Mouse (Mus musculus) heart, adult 9 months (tissue): ENCODE results near the gene Gm5728.
"Not testable (repeated sequence)": the region's sequence is repeated elsewhere in the genome, so short reads cannot be mapped to it uniquely, and the experiment has no call there.

Experiments
- DNase-seq, 2 experiments: peaks; one replicate each; pipeline ENCODE4 v3.0.0; 2022; ENCODE audit warnings: low spot score in 2 of 2

Gene Gm5728

DNA sequence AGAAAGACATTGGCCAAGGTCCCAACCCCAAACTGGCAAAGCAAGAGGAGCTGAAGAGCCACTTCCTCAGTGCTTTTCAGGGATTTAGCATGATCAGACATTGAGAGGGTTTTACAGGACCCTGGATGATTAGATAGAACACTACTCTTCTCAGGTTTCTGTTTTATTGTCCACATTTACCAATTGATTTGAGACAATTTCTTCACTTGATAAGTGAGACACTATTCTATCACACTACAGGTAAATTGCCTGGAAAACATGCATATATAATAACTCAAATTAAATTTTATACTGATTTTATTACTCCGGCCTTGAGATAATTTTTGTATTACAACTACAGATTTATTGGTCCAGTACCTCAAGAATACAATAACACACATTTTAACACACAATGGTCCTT is at the start of gene Gm5728:
Gm5728 (minus strand) TSS at position 101 of the 400 bp plus-strand sequence.
- not testable (repeated sequence) for DNase-seq

DNA sequence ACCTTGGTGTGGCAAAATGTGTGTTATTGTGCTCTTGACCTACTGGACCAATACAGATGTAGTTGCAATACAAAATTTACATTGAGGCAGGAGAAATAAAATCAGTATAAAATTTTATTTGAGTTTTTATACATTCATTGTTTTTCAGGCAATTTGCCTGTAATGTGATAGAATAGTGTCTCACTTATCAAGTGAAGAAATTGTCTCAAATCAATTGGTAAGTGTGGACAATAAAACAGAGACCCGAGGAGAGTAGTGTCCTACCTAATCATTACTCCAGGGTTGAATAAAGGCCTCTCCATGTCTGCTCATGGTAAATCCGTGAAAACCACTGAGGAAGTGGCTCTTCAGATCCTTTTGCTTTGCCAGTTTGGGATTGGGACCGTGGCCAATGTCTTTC is 42.4 kb upstream of the Gm5728 start, which contains the start of gene Vmn1r100:
Vmn1r100 (plus strand) TSS at position 301 of the 400 bp plus-strand sequence.
- not testable (repeated sequence) for DNase-seq

DNA sequence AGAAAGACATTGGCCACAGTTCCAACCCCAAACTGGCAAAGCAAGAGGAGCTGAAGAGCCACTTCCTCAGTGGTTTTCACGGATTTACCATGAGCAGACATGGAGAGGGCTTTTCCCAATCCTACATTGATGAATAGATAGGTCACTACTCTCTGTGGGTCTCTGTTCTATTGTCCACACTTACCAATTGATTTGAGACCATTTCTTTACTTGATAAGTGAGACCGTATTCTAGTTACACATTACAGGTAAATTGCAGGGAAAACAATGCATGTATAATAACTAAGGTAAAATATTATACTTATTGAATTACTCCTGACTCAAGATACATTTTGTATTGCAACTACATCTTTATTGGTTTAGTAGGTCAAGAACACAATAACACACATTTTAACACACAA is 41.2 kb downstream of the Gm5728 start, which contains the start of gene Gm4133:
Gm4133 (minus strand) TSS at position 101 of the 400 bp plus-strand sequence.
- DNase-seq, result not testable (repeated sequence)
